Mouse (Mus musculus) forebrain, embryonic 10.5 days (tissue): ENCODE measurements at regions not wholly inside any gene's neighbourhood (a gene's known extent, or its start where the extent isn't known, plus 50 kb on each side); places are given as distances from the start of the nearest gene placed in this dataset.

Experiments
- DNase-seq: peaks from one replicate; pipeline ENCODE4 v3.0.0-alpha.2; 2017; ENCODE audit warnings: low spot score; ENCODE audit errors: extremely low spot score
- H3K27ac ChIP-seq: fragments of 300-500 bp; sonication (generic); 2 replicates; pipeline ENCODE4 v1.5.1; 2016; ENCODE audit warnings: mild to moderate bottlenecking
- H3K27me3 ChIP-seq: fragments of 300-500 bp; sonication (generic); 2 replicates; pipeline ENCODE4 v1.6.1; 2016; ENCODE audit warnings: mild to moderate bottlenecking; ENCODE audit not compliant: poor library complexity, severe bottlenecking
- H3K36me3 ChIP-seq: fragments of 300-500 bp; sonication (generic); replicated peaks from 2 replicates; pipeline ENCODE4 v1.6.1; 2016; ENCODE audit warnings: mild to moderate bottlenecking, moderate library complexity
- H3K4me1 ChIP-seq: fragments of 300-500 bp; sonication (generic); 2 replicates; pipeline ENCODE4 v1.6.1; 2016
- H3K4me3 ChIP-seq: fragments of 300-500 bp; sonication (generic); 2 replicates; pipeline ENCODE4 v1.5.1; 2016; ENCODE audit warnings: mild to moderate bottlenecking, moderate library complexity
- H3K9me3 ChIP-seq: fragments of 300-500 bp; sonication (generic); 2 replicates; pipeline ENCODE4 v1.6.1; 2016; ENCODE audit warnings: mild to moderate bottlenecking, moderate library complexity
- WGBS: fragments of 180-500 bp; shearing (Covaris S2); methylation state at CpG from one replicate; pipeline ENCODE4 v1.1.7; 2016; 5-methylcytosine and 5-hydroxymethylcytosine counted together

GRCm38 (mm10) chr5:141054991-141055390 is 54.6 kb upstream of the Card11 start:
- peaks cover 12% of the 10 kb centered on the region; the same call in 1 of the 2 replicates for H3K9me3 ChIP-seq
- H3K27ac ChIP-seq, result no peak overlapping the region
- H3K36me3 ChIP-seq, result no peaks in the 10 kb centered on the region
- no peaks in the 10 kb centered on the region for H3K4me1 ChIP-seq
- no peak overlapping the region for H3K4me3 ChIP-seq
- H3K27me3 ChIP-seq, result no peaks in the 10 kb centered on the region
- 93% methylated on average over 8 of the region's 8 CpGs for WGBS
- no peak for DNase-seq

GRCm38 (mm10) chr5:141055596-141056343 is 55.4 kb upstream of the Card11 start:
- Histone ChIP-seq H3K4me3 (no peak overlapping the region), H3K4me1 (no peaks in the 10 kb centered on the region), H3K9me3 (peaks cover 12% of the 10 kb centered on the region; the same call in 1 of the 2 replicates), H3K27me3 (no peaks in the 10 kb centered on the region), H3K36me3 (no peaks in the 10 kb centered on the region), H3K27ac (no peak overlapping the region)
- 84% methylated on average over 10 of the region's 10 CpGs for WGBS
- no peak for DNase-seq

GRCm38 (mm10) chr5:141058141-141058540 is 57.8 kb upstream of the Card11 start:
- WGBS, result 91% methylated on average over 7 of the region's 7 CpGs

GRCm38 (mm10) chr5:141058863-141059262 is 58.5 kb upstream of the Card11 start:
- no peak for DNase-seq
- Histone ChIP-seq H3K4me1 (no peaks in the 10 kb centered on the region), H3K27ac (no peak overlapping the region), H3K27me3 (no peaks in the 10 kb centered on the region), H3K36me3 (no peaks in the 10 kb centered on the region), H3K4me3 (no peak overlapping the region), H3K9me3 (no peaks in the 10 kb centered on the region)
- 61% methylated on average over 1 of the region's 1 CpGs for WGBS

More at GRCm38 (mm10) chr5:141058141-141058540, 57.8 kb upstream of the Card11 start:
- Histone ChIP-seq H3K27me3 (no peaks in the 10 kb centered on the region), H3K27ac (no peak overlapping the region), H3K4me1 (no peaks in the 10 kb centered on the region), H3K36me3 (no peaks in the 10 kb centered on the region), H3K9me3 (no peaks in the 10 kb centered on the region), H3K4me3 (no peak overlapping the region)
- no peak for DNase-seq

GRCm38 (mm10) chr5:141062144-141062543 is 61.8 kb upstream of the Card11 start:
- Histone ChIP-seq H3K36me3 (no peaks in the 10 kb centered on the region), H3K4me1 (no peaks in the 10 kb centered on the region), H3K27me3 (no peaks in the 10 kb centered on the region), H3K9me3 (no peaks in the 10 kb centered on the region), H3K4me3 (no peak overlapping the region), H3K27ac (no peak overlapping the region)
- no peak for DNase-seq
- WGBS, result 80% methylated on average over 4 of the region's 4 CpGs

GRCm38 (mm10) chr5:141067561-141067960 is 67.2 kb upstream of the Card11 start:
- Histone ChIP-seq H3K9me3 (no peaks in the 10 kb centered on the region), H3K36me3 (no peaks in the 10 kb centered on the region), H3K27me3 (no peaks in the 10 kb centered on the region), H3K4me1 (no peaks in the 10 kb centered on the region), H3K4me3 (no peak overlapping the region), H3K27ac (no peak overlapping the region)
- DNase-seq, result no peak
- 80% methylated on average over 7 of the region's 7 CpGs for WGBS

- no peaks in the 10 kb centered on the region for H3K36me3 ChIP-seq
- no peak overlapping the region for H3K27ac ChIP-seq
- no peak overlapping the region for H3K4me3 ChIP-seq
- WGBS, result 88% methylated on average over 3 of the region's 3 CpGs
- H3K9me3 ChIP-seq, result no peaks in the 10 kb centered on the region
- no peaks in the 10 kb centered on the region for H3K27me3 ChIP-seq
- no peak for DNase-seq
- no peaks in the 10 kb centered on the region for H3K4me1 ChIP-seq
Observed at GRCm38 (mm10) chr5:141074457-141074856, 74.1 kb upstream of the Card11 start.

- DNase-seq, result no peak
- H3K27ac ChIP-seq, result no peak overlapping the region
- no peaks in the 10 kb centered on the region for H3K27me3 ChIP-seq
- H3K9me3 ChIP-seq, result no peaks in the 10 kb centered on the region
- no peaks in the 10 kb centered on the region for H3K36me3 ChIP-seq
- 74% methylated on average over 7 of the region's 7 CpGs for WGBS
- no peak overlapping the region for H3K4me3 ChIP-seq
- H3K4me1 ChIP-seq, result no peaks in the 10 kb centered on the region
Observed at GRCm38 (mm10) chr5:141076158-141076557, 75.8 kb upstream of the Card11 start.

GRCm38 (mm10) chr5:141076942-141077341 is 76.6 kb upstream of the Card11 start:
- H3K9me3 ChIP-seq, result no peaks in the 10 kb centered on the region

GRCm38 (mm10) chr5:141080896-141081295 is 80.5 kb upstream of the Card11 start:
- Histone ChIP-seq H3K36me3 (no peaks in the 10 kb centered on the region), H3K4me1 (peaks cover 18% of the 10 kb centered on the region), H3K9me3 (no peaks in the 10 kb centered on the region), H3K27me3 (no peaks in the 10 kb centered on the region), H3K4me3 (no peak overlapping the region), H3K27ac (no peak overlapping the region)
- WGBS, result 90% methylated on average over 5 of the region's 5 CpGs
- DNase-seq, result no peak

More at GRCm38 (mm10) chr5:141076942-141077341, 76.6 kb upstream of the Card11 start:
- Histone ChIP-seq H3K36me3 (no peaks in the 10 kb centered on the region), H3K27me3 (no peaks in the 10 kb centered on the region), H3K27ac (no peak overlapping the region), H3K4me1 (no peaks in the 10 kb centered on the region), H3K4me3 (no peak overlapping the region)
- 100% methylated on average over 2 of the region's 2 CpGs for WGBS
- no peak for DNase-seq

GRCm38 (mm10) chr5:141084056-141084730 is 83.8 kb upstream of the Card11 start:
- WGBS, result 82% methylated on average over 14 of the region's 14 CpGs
- H3K4me3 ChIP-seq, result no peak overlapping the region
- no peaks in the 10 kb centered on the region for H3K36me3 ChIP-seq
- no peaks in the 10 kb centered on the region for H3K27me3 ChIP-seq
- H3K27ac ChIP-seq, result peak overlapping the region; percentile 65
- no peaks in the 10 kb centered on the region for H3K9me3 ChIP-seq
- no peak for DNase-seq
- peaks cover 18% of the 10 kb centered on the region for H3K4me1 ChIP-seq

GRCm38 (mm10) chr5:141084746-141085145 is 84.4 kb upstream of the Card11 start:
- DNase-seq, result peak; percentile 30
- 49% methylated on average over 7 of the region's 7 CpGs for WGBS
- H3K27ac ChIP-seq, result peak overlapping the region; percentile 65

GRCm38 (mm10) chr5:141091676-141092075 is 91.3 kb upstream of the Card11 start:
- H3K27ac ChIP-seq, result no peak overlapping the region
- no peak for DNase-seq
- no peak overlapping the region for H3K4me3 ChIP-seq
- H3K27me3 ChIP-seq, result no peaks in the 10 kb centered on the region
- H3K36me3 ChIP-seq, result no peaks in the 10 kb centered on the region
- WGBS, result 78% methylated on average over 14 of the region's 14 CpGs
- H3K9me3 ChIP-seq, result no peaks in the 10 kb centered on the region
- peaks cover 4% of the 10 kb centered on the region for H3K4me1 ChIP-seq

More at GRCm38 (mm10) chr5:141084746-141085145, 84.4 kb upstream of the Card11 start:
- Histone ChIP-seq H3K4me3 (no peak overlapping the region), H3K9me3 (no peaks in the 10 kb centered on the region), H3K4me1 (peaks cover 18% of the 10 kb centered on the region), H3K27me3 (no peaks in the 10 kb centered on the region), H3K36me3 (no peaks in the 10 kb centered on the region)
